Mouse (Mus musculus) thymus, adult 18-20 months (tissue): ENCODE data around the gene Gm36028.

ENCODE experiments used
- DNase-seq, 2 experiments: peaks; one replicate each; pipeline ENCODE4 v3.0.0; 2022; ENCODE audit warnings: mixed read lengths in 2 of 2

Gene Gm36028

DNA sequence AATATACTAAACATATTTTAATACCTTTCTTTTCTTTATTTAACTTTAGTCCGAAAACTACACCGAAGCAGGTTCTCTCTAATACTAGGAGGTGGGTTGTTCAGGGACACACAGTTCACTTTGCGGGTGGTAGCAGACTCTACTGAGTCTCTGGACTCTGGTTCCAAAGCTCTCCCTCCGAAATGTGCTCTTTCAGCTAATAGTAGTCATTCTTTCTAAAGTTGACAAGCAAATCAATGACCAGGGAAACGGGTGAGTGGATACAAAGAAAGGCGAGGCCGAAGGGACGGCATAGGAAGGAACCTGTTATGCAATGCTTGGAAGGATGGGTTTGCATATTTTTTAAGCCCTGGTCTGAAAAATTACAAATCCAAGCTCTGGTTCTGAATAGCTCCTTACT, 3.5 kb downstream of the Gm36028 start:
- no peak for DNase-seq

- DNase-seq, result no peak
Measured at GRCm38 (mm10) chr16:37856327-37856726, 4.6 kb downstream of the Gm36028 start.

DNA sequence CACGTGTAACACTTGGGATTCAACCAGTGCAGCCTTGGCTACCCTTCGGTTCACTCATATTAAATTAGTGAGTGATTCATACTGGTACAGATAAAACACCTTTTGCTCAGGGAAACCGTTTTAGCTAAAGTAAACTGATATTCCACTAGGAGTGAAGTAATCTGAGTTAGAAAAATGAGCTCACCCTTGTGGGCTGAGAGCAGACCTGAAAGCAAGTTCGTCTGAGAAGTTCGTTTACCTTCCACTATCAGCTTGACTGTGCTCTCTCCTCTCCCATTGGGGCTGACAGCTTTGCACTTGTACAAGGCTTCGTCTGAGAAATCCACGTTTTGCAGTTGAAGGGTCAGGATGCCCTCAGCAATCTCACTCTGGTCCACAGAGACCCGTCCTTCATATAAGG, 5.4 kb downstream of the Gm36028 start:
- DNase-seq, result no peak

GRCm38 (mm10) chr16:37854593-37854992, 6.4 kb downstream of the Gm36028 start:
- DNase-seq, result no peak

GRCm38 (mm10) chr16:37854054-37854453, 6.9 kb downstream of the Gm36028 start:
- DNase-seq, result no peak

- DNase-seq, result no peak
Measured at GRCm38 (mm10) chr16:37853279-37853678, 7.7 kb downstream of the Gm36028 start.

- no peak for DNase-seq
Measured at GRCm38 (mm10) chr16:37851366-37851765, 9.6 kb downstream of the Gm36028 start.

GRCm38 (mm10) chr16:37847081-37847480, 13.9 kb downstream of the Gm36028 start:
- DNase-seq, result no peak

DNA sequence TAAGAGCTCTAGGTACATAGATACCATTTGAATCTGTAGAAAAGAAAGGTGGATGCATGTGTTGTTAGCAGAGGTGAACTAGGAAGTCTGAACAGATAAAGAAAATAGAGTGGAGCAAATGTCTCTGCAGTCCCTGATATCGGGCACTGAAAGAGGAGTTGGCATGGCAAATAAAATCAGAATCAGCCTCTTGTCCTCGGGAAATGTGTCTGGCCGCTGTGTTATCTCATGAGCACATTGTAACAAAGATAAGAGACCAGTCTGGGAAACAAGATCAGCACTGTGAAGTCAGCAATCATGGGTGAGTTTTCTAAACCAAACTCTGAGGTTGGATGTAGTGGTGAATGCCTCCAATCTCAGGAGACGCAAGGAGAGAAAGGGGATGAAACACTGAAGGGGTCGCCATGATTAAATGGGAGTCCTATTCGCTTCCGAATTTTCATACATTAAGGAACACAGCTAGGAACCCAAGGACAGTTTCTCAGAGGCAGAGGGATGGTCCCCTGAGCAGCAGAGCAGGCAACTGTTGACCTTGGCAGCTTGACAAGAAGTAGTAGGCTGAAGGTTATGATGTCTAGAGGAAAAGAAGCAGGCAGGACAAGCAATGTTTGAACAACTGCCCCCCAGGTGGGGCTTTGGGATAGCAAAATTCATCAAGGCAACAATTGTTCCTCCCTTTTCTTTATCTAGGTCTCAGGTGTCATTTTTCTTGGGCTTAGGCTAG, 15.6 kb downstream of the Gm36028 start:
- no peak for DNase-seq

DNA sequence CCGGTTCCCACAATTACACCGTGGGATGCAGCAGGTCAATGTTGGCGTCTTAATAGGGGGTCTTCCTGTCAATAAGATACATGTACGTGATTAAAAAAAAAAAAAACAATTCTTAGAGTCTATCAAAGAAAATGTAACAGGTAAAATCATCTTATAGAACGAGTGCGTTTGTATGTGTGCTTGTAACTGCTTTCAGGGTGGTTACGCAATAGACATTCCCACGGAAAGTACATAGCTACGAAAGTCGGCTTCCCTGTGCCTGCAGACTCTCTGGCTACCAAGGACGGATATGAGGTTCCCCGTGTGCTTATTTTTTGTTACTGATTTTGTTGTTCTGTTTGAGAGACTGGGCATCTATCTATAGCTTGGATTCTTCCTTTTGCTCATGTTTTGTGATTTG, 17.2 kb downstream of the Gm36028 start:
- DNase-seq, result no peak

DNA sequence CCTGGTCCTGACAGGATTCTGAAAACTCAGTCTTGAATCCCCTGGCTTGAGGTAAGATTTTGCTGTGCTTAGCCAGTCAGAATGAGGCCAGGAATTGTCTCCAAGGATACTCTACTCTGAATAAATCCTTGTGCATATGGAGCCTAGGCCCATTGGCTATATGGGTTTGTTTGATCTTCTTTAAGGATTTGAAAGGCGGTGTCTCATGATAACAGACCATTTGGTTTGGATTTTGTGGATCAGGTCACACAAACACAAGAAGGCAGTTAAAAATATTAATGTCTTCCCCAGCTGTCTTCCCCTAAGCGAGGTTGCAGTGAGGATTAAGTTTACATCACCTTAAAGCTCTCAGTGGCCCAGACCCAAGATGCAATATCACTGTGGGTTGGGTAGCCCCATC, 18.5 kb downstream of the Gm36028 start:
- DNase-seq, result no peak

DNA sequence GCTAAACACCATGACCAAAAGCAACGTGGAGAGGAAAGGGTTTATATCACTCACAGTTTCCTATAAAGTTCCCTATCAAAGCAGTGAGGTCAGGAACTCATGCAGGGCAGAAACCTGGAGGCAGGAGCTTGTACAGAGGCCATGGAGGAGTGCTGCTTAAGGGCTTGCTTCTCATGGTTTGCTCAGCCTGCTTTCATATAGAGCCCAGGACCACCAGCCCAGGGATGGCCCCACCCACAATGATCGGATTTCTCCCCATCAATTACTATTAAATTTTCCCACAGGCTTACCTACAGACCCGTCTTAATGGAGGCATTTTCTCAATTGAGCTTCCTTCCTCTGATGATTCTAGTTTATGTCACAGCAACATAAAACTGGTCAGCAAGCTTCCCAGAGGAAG, 23.4 kb downstream of the Gm36028 start:
- no peak for DNase-seq

GRCm38 (mm10) chr16:37831041-37831440, 29.9 kb downstream of the Gm36028 start:
- no peak for DNase-seq

- no peak for DNase-seq
Measured at GRCm38 (mm10) chr16:37826286-37826685, 34.7 kb downstream of the Gm36028 start.

- DNase-seq, result no peak
Measured at GRCm38 (mm10) chr16:37824778-37825505, 36.0 kb downstream of the Gm36028 start.

DNA sequence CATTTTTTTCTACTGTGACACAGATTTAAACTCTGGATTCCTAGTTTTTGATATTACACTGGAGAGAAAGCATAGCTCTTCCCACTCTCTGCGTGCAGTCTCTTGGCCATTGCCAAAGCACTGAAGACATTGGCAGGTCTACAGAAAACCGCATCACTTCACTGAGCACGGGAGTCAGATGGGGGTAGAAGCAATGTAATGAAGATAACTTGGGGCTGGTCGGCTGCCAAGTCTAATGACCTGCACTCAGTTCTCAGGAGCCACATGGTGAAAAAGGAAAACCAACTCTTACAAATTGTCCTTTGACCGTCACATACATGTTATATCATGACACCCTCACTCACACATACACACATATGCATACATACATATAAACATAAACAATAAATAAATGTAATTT, 37.0 kb downstream of the Gm36028 start:
- no peak for DNase-seq

GRCm38 (mm10) chr16:37817986-37818385, 43.0 kb downstream of the Gm36028 start:
- DNase-seq, result no peak

DNA sequence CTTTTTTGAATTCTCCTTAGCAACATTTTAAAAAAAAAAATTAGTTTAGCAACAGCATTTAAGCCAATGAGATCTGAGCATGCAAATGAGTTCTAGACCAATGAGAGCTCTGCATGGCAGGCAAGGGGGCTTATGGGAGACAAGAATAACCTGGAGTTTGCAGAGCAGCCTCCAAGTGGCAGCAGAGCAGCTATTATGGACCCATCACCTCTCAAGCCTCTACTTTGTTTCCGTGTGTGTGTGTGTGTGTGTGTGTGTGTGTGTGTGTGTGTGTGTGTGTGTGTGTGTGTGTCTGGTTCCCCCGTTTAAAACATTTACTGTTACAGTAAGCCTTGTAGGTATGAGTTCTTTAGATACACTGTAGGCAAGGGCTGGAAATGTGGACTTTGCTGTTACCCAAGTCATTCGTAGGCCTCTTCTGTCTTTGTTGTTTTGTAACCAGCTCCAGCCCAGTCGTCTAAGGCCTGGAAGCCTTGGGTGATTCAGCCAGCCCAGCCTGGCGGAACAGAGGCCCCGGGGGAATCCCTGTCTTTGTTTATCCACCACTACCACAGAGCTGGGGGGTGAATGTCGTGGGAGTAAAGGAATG, 46.5 kb downstream of the Gm36028 start:
- DNase-seq, result peak; percentile 51 to 62

- DNase-seq, result no peak
Measured at GRCm38 (mm10) chr16:37813691-37814382, 47.1 kb downstream of the Gm36028 start.

- DNase-seq, result no peak
Measured at GRCm38 (mm10) chr16:37812474-37812886, 48.5 kb downstream of the Gm36028 start.

GRCm38 (mm10) chr16:37811874-37812273, 49.1 kb downstream of the Gm36028 start:
- no peak for DNase-seq

- DNase-seq, result no peak
Measured at GRCm38 (mm10) chr16:37809623-37809992, 51.3 kb downstream of the Gm36028 start.

DNA sequence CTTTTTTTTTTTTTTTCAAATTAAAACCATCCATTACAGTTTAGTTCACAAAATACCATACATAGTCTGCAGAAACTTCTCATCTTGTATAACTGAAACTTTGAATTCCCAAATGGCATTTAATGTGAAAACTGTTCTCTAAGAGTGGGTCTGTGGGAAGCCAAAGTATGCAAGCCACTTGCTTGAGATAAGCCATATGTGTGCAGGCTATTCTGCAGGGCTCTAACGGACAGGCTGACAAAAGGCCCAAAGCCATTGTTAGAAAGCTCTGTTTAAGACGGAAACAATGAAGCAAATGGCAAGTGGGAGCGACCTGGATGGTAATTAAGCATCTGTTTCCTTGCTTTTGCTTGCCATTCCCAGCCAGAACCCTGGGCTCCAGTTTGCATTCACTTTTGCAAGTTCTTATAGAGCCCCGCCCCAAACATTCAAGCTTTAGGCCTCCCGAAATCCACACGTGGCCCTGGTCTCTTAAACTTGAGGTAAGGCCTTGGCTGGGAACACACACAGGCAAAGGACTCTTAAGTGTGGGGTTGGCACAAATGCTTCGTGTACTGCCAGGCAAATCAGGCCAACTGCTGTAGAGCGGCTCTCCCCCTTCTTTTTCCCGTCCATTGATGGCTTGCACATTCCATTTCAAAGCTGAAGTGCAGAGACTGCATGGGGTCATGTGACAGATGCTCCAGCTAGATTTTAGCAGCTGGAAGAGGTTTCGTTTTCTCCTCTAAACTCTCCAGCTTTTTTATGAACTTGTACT, 51.9 kb downstream of the Gm36028 start:
- DNase-seq, result no peak
